Mouse (Mus musculus): Measurements from ENCODE around the gene C1qb. TPM values are rescaled to one million over a fixed set of nuclear protein-coding genes. Genes with fewer than 3 reads are reported as not detected.

C1qb gene
- polyA plus RNA-seq, 1 experiment from 2014 or later: 24.2 TPM

GRCm38 (mm10) chr4:136834815-136835620, 51.0 kb downstream of the C1qb start:
- Histone ChIP-seq H3K27me3 (ENCODE audit: control insufficient read depth, insufficient read depth, low read length) (no peaks in the 10 kb centered on the region), H3K4me3 (ENCODE audit: low read depth, low read length) (peak overlapping the region; percentile 97), H3K9me3 (ENCODE audit: control insufficient read depth, low read length) (no peaks in the 10 kb centered on the region), H3K4me1 (ENCODE audit: control insufficient read depth, insufficient read depth, low read length) (peaks cover 38% of the 10 kb centered on the region), H3K36me3 (ENCODE audit: control insufficient read depth, insufficient read depth, low read length) (no peaks in the 10 kb centered on the region), H3K4me2 (ENCODE audit: low read depth) (peak overlapping the region; percentile 94), H3K9ac (ENCODE audit: low read length) (peak overlapping the region; percentile 97), H3K27ac (ENCODE audit: low read depth, low read length) (peak overlapping the region; percentile 96)
- under 1% methylated on average over 62 of the region's 76 CpGs for WGBS
- DNase-seq (ENCODE audit: low spot score): peak; percentile 37
- peak; percentile 46; the same call in 1 of the 2 replicates for ATAC-seq (ENCODE audit: insufficient read depth, low FRiP score, low TSS enrichment)

- ATAC-seq (ENCODE audit: insufficient read depth, low FRiP score, low TSS enrichment): no peak
- peaks cover 44% of the 10 kb centered on the region for H3K4me1 ChIP-seq (ENCODE audit: control insufficient read depth, insufficient read depth, low read length)
These were observed 51.6 kb downstream of the C1qb start for GRCm38 (mm10) chr4:136834439-136834814.

GRCm38 (mm10) chr4:136833619-136834351, 52.2 kb downstream of the C1qb start:
- DNase-seq (ENCODE audit: low spot score) (no peak), ATAC-seq (ENCODE audit: insufficient read depth, low FRiP score, low TSS enrichment) (no peak)
- no peaks in the 10 kb centered on the region for H3K9me3 ChIP-seq (ENCODE audit: control insufficient read depth, low read length)
- H3K36me3 ChIP-seq (ENCODE audit: control insufficient read depth, insufficient read depth, low read length): no peaks in the 10 kb centered on the region
- 73% methylated on average over 21 of the region's 21 CpGs for WGBS
- no peak overlapping the region for H3K27ac ChIP-seq (ENCODE audit: low read depth, low read length)
- H3K4me2 ChIP-seq (ENCODE audit: low read depth): peak overlapping the region; percentile 94
- H3K27me3 ChIP-seq (ENCODE audit: control insufficient read depth, insufficient read depth, low read length): no peaks in the 10 kb centered on the region
- peak overlapping the region; percentile 97 for H3K4me3 ChIP-seq (ENCODE audit: low read depth, low read length)
- peaks cover 50% of the 10 kb centered on the region for H3K4me1 ChIP-seq (ENCODE audit: control insufficient read depth, insufficient read depth, low read length)
- H3K9ac ChIP-seq (ENCODE audit: low read length): peak overlapping the region; percentile 97

More at GRCm38 (mm10) chr4:136834439-136834814, 51.6 kb downstream of the C1qb start:
- peak overlapping the region; percentile 97 for H3K9ac ChIP-seq (ENCODE audit: low read length)
- H3K4me2 ChIP-seq (ENCODE audit: low read depth): peak overlapping the region; percentile 94
- no peak overlapping the region for H3K27ac ChIP-seq (ENCODE audit: low read depth, low read length)
- H3K27me3 ChIP-seq (ENCODE audit: control insufficient read depth, insufficient read depth, low read length): no peaks in the 10 kb centered on the region
- H3K4me3 ChIP-seq (ENCODE audit: low read depth, low read length): peak overlapping the region; percentile 97
- WGBS: 12% methylated on average over 12 of the region's 12 CpGs
- no peak for DNase-seq (ENCODE audit: low spot score)
- H3K9me3 ChIP-seq (ENCODE audit: control insufficient read depth, low read length): no peaks in the 10 kb centered on the region
- no peaks in the 10 kb centered on the region for H3K36me3 ChIP-seq (ENCODE audit: control insufficient read depth, insufficient read depth, low read length)

- no peaks in the 10 kb centered on the region for H3K36me3 ChIP-seq (ENCODE audit: control insufficient read depth, insufficient read depth, low read length)
- H3K4me1 ChIP-seq (ENCODE audit: control insufficient read depth, insufficient read depth, low read length): peaks cover 50% of the 10 kb centered on the region
- H3K4me2 ChIP-seq (ENCODE audit: low read depth): no peak overlapping the region; the same call in 1 of the 2 replicates
- ATAC-seq (ENCODE audit: insufficient read depth, low FRiP score, low TSS enrichment) (no peak), DNase-seq (ENCODE audit: low spot score) (no peak)
- no peak overlapping the region for H3K4me3 ChIP-seq (ENCODE audit: low read depth, low read length)
- no peaks in the 10 kb centered on the region for H3K27me3 ChIP-seq (ENCODE audit: control insufficient read depth, insufficient read depth, low read length)
- WGBS: 68% methylated on average over 16 of the region's 16 CpGs
- H3K9me3 ChIP-seq (ENCODE audit: control insufficient read depth, low read length): no peaks in the 10 kb centered on the region
- H3K9ac ChIP-seq (ENCODE audit: low read length): no peak overlapping the region
- no peak overlapping the region for H3K27ac ChIP-seq (ENCODE audit: low read depth, low read length)
These were observed 53.3 kb downstream of the C1qb start for GRCm38 (mm10) chr4:136832559-136833232.

- H3K27me3 ChIP-seq (ENCODE audit: control insufficient read depth, insufficient read depth, low read length): no peaks in the 10 kb centered on the region
- no peak overlapping the region for H3K4me3 ChIP-seq (ENCODE audit: low read depth, low read length)
- no peak overlapping the region for H3K4me2 ChIP-seq (ENCODE audit: low read depth)
- no peak overlapping the region for H3K27ac ChIP-seq (ENCODE audit: low read depth, low read length)
- 32% methylated on average over 9 of the region's 9 CpGs for WGBS
- H3K36me3 ChIP-seq (ENCODE audit: control insufficient read depth, insufficient read depth, low read length): no peaks in the 10 kb centered on the region
- H3K4me1 ChIP-seq (ENCODE audit: control insufficient read depth, insufficient read depth, low read length): peaks cover 44% of the 10 kb centered on the region
- H3K9ac ChIP-seq (ENCODE audit: low read length): no peak overlapping the region; the same call in none of the 2 replicates
- no peaks in the 10 kb centered on the region for H3K9me3 ChIP-seq (ENCODE audit: control insufficient read depth, low read length)
- no peak for DNase-seq (ENCODE audit: low spot score)
- ATAC-seq (ENCODE audit: insufficient read depth, low FRiP score, low TSS enrichment): no peak
These were observed 55.6 kb downstream of the C1qb start for GRCm38 (mm10) chr4:136830272-136830823.

Other genes with a start within 250 kb of the C1qb start
- 20.4 and 21.0 TPM in 2 replicates for gene Ephb2, start 50.2 kb downstream of the C1qb start, polyA plus RNA-seq (2014; fragmentation: Nextera tagmentation; extraction: Ambion mirVana)
- gene C1qc, start 6.9 kb upstream of the C1qb start, polyA plus RNA-seq (2014; fragmentation: Nextera tagmentation; extraction: Ambion mirVana): 12.3 and 13.3 TPM in 2 replicates
- gene C1qa, start 12.6 kb upstream of the C1qb start, polyA plus RNA-seq (2014; fragmentation: Nextera tagmentation; extraction: Ambion mirVana): 11.8 and 13.8 TPM in 2 replicates
- 1.8 and 2.5 TPM in 2 replicates for gene Epha8, start 70.6 kb upstream of the C1qb start, polyA plus RNA-seq (2014; fragmentation: Nextera tagmentation; extraction: Ambion mirVana)
- 5.0 and 5.3 TPM in 2 replicates for gene Zbtb40, start 162.6 kb upstream of the C1qb start, polyA plus RNA-seq (2014; fragmentation: Nextera tagmentation; extraction: Ambion mirVana)